Mouse (Mus musculus) intestine, embryonic 16.5 days (tissue): ENCODE data around the gene Ptcra. TPM values are rescaled to one million over a fixed set of nuclear protein-coding genes. Genes with fewer than 3 reads are reported as not detected.

Experiments used
- ATAC-seq: fragments of 200-750 bp; cut with Nextera tagmentation; 2 replicates; pipeline ENCODE4 v1.8.0; 2017; ENCODE audit warnings: moderate TSS enrichment, moderate library complexity
- H3K27ac ChIP-seq: fragments of 300-500 bp; sonication (generic); 2 replicates; pipeline ENCODE4 v1.5.1; 2014; ENCODE audit warnings: mild to moderate bottlenecking, low read length
- H3K27me3 ChIP-seq: fragments of 300-500 bp; sonication (generic); replicated peaks from 2 replicates; pipeline ENCODE4 v1.6.1; 2014; ENCODE audit warnings: low read length, control low read depth, mixed read lengths; ENCODE audit not compliant: control insufficient read depth, insufficient read depth
- H3K36me3 ChIP-seq: fragments of 300-500 bp; sonication (generic); 2 replicates; pipeline ENCODE4 v1.6.1; 2014; ENCODE audit warnings: low read length, control low read depth; ENCODE audit not compliant: control insufficient read depth, insufficient read depth
- H3K4me1 ChIP-seq: fragments of 300-500 bp; sonication (generic); 2 replicates; pipeline ENCODE4 v1.6.1; 2014; ENCODE audit warnings: low read length, control low read depth, mixed read lengths; ENCODE audit not compliant: control insufficient read depth, insufficient read depth
- H3K4me2 ChIP-seq: fragments of 300-500 bp; sonication (generic); 2 replicates; pipeline ENCODE4 v1.6.1; 2014; ENCODE audit warnings: low read depth, low read length, control low read depth
- H3K4me3 ChIP-seq: fragments of 300-500 bp; sonication (generic); 2 replicates; pipeline ENCODE4 v1.5.1; 2014; ENCODE audit warnings: mild to moderate bottlenecking, low read length
- H3K9ac ChIP-seq: fragments of 300-500 bp; sonication (generic); 2 replicates; pipeline ENCODE4 v1.6.1; 2014; ENCODE audit warnings: low read depth, low read length
- H3K9me3 ChIP-seq: fragments of 300-500 bp; sonication (generic); 2 replicates; pipeline ENCODE4 v1.6.1; 2016; ENCODE audit warnings: low read length, control low read depth; ENCODE audit not compliant: control insufficient read depth
- WGBS: fragments of 180-500 bp; shearing (Covaris S2); extraction: QIAGEN DNeasy Blood & Tissue Kit; methylation state at CpG from one replicate; pipeline ENCODE4 v1.1.7; 2014; 5-methylcytosine and 5-hydroxymethylcytosine counted together
- polyA plus RNA-seq: library from polyadenylated mRNA; unstranded; fragments of >200 nt; fragmentation: Nextera tagmentation; extraction: Ambion mirVana; gene quantifications from 2 replicates; pipeline ENCODE4 v1.2.1, GENCODE M21; 2015

The Ptcra gene
- polyA plus RNA-seq, 1 experiment from 2014 or later: 0.37 TPM

GRCm38 (mm10) chr17:46724477-46725084 lies 38.9 kb downstream of the Ptcra start:
- Histone ChIP-seq H3K4me1 (peaks cover 8% of the 10 kb centered on the region), H3K4me2 (no peak overlapping the region), H3K9me3 (no peaks in the 10 kb centered on the region), H3K4me3 (no peak overlapping the region), H3K36me3 (peaks cover 14% of the 10 kb centered on the region), H3K27me3 (0 out of 2 replicates have a peak, but pooled peaks cover 5% of the 10 kb centered on the region), H3K9ac (no peak overlapping the region), H3K27ac (no peak overlapping the region)
- ATAC-seq: no peak
- WGBS: 79% methylated on average over 20 of the region's 20 CpGs

- no peak overlapping the region for H3K4me2 ChIP-seq
- H3K4me1 ChIP-seq: no peaks in the 10 kb centered on the region
- no peaks in the 10 kb centered on the region for H3K27me3 ChIP-seq
- WGBS: 93% methylated on average over 7 of the region's 7 CpGs
- no peaks in the 10 kb centered on the region for H3K9me3 ChIP-seq
- peaks cover 14% of the 10 kb centered on the region for H3K36me3 ChIP-seq
- H3K27ac ChIP-seq: no peak overlapping the region
- no peak overlapping the region for H3K4me3 ChIP-seq
- ATAC-seq: no peak
- H3K9ac ChIP-seq: no peak overlapping the region
Observed at GRCm38 (mm10) chr17:46721077-46721476, 42.4 kb downstream of the Ptcra start.

- ATAC-seq: no peak
- H3K9me3 ChIP-seq: no peaks in the 10 kb centered on the region
- no peaks in the 10 kb centered on the region for H3K27me3 ChIP-seq
- no peak overlapping the region for H3K27ac ChIP-seq
- peaks cover 8% of the 10 kb centered on the region for H3K4me1 ChIP-seq
- H3K4me2 ChIP-seq: no peak overlapping the region
- H3K9ac ChIP-seq: no peak overlapping the region
- 93% methylated on average over 11 of the region's 11 CpGs for WGBS
- H3K36me3 ChIP-seq: peaks cover 10% of the 10 kb centered on the region
- H3K4me3 ChIP-seq: no peak overlapping the region
Observed at GRCm38 (mm10) chr17:46714756-46715481, 48.6 kb downstream of the Ptcra start.

- ATAC-seq: no peak
- WGBS: 86% methylated on average over 9 of the region's 9 CpGs
Observed at GRCm38 (mm10) chr17:46713849-46714248, 49.7 kb downstream of the Ptcra start.

GRCm38 (mm10) chr17:46712442-46712841 lies 51.1 kb downstream of the Ptcra start:
- Histone ChIP-seq H3K27me3 (no peaks in the 10 kb centered on the region), H3K4me3 (peak overlapping the region; percentile 91), H3K27ac (no peak overlapping the region), H3K9me3 (no peaks in the 10 kb centered on the region), H3K4me1 (peaks cover 8% of the 10 kb centered on the region), H3K4me2 (peak overlapping the region; percentile 71), H3K36me3 (peaks cover 10% of the 10 kb centered on the region), H3K9ac (peak overlapping the region; percentile 96)
- 56% methylated on average over 7 of the region's 7 CpGs for WGBS
- ATAC-seq: no peak

More at GRCm38 (mm10) chr17:46713849-46714248, 49.7 kb downstream of the Ptcra start:
- H3K36me3 ChIP-seq: peaks cover 10% of the 10 kb centered on the region
- H3K9ac ChIP-seq: no peak overlapping the region
- no peaks in the 10 kb centered on the region for H3K9me3 ChIP-seq
- no peak overlapping the region for H3K4me2 ChIP-seq
- H3K4me3 ChIP-seq: no peak overlapping the region
- no peak overlapping the region for H3K27ac ChIP-seq
- no peaks in the 10 kb centered on the region for H3K27me3 ChIP-seq
- peaks cover 8% of the 10 kb centered on the region for H3K4me1 ChIP-seq

- peaks cover 10% of the 10 kb centered on the region for H3K36me3 ChIP-seq
- H3K9ac ChIP-seq: peak overlapping the region; percentile 96
- peaks cover 8% of the 10 kb centered on the region for H3K4me1 ChIP-seq
- H3K4me2 ChIP-seq: peak overlapping the region; percentile 71
- no peaks in the 10 kb centered on the region for H3K27me3 ChIP-seq
- under 1% methylated on average over 76 of the region's 76 CpGs for WGBS
- ATAC-seq: peak; percentile 68
- peak overlapping the region; percentile 91 for H3K4me3 ChIP-seq
- peak overlapping the region; percentile 72 for H3K27ac ChIP-seq
- no peaks in the 10 kb centered on the region for H3K9me3 ChIP-seq
Observed at GRCm38 (mm10) chr17:46711612-46712271, 51.8 kb downstream of the Ptcra start.

GRCm38 (mm10) chr17:46710959-46711597 lies 52.4 kb downstream of the Ptcra start, which contains the start of gene Pex6:
Pex6 (plus strand) TSS chr17:46711463.
- ATAC-seq: peak; percentile 93
- Histone ChIP-seq H3K27me3 (no peaks in the 10 kb centered on the region), H3K9ac (peak within 1 kb of the TSS; percentile 96), H3K4me1 (peaks cover 8% of the 10 kb centered on the region), H3K36me3 (peaks cover 10% of the 10 kb centered on the region), H3K27ac (peak within 1 kb of the TSS; percentile 72), H3K4me3 (peak within 1 kb of the TSS; percentile 91), H3K9me3 (no peaks in the 10 kb centered on the region), H3K4me2 (peak within 1 kb of the TSS; percentile 71)
- 7% methylated on average over 36 of the region's 36 CpGs for WGBS

- WGBS: 92% methylated on average over 14 of the region's 14 CpGs
- Histone ChIP-seq H3K9ac (no peak overlapping the region), H3K4me3 (no peak overlapping the region)
Observed at GRCm38 (mm10) chr17:46706375-46707089, 57.0 kb downstream of the Ptcra start.

More at GRCm38 (mm10) chr17:46706375-46707089, 57.0 kb downstream of the Ptcra start:
- Histone ChIP-seq H3K27ac (no peak overlapping the region), H3K36me3 (no peaks in the 10 kb centered on the region), H3K27me3 (no peaks in the 10 kb centered on the region), H3K4me2 (no peak overlapping the region), H3K9me3 (no peaks in the 10 kb centered on the region), H3K4me1 (peaks cover 19% of the 10 kb centered on the region)
- no peak for ATAC-seq
